Mouse (Mus musculus) macrophage (primary cell): ENCODE data around the gene Ddc. TPM values are rescaled to one million over a fixed set of nuclear protein-coding genes. Genes with fewer than 3 reads are reported as not detected.

ENCODE experiments used
- H3K27ac ChIP-seq: fragments of 350-480 bp; formaldehyde crosslinking; 2 replicates; pipeline ENCODE4 v1.9.0; 2021
- H3K36me3 ChIP-seq: fragments of 350-480 bp; formaldehyde crosslinking; 2 replicates; pipeline ENCODE4 v1.9.0; 2021; ENCODE audit errors: inconsistent target
- H3K4me3 ChIP-seq: fragments of 350-480 bp; formaldehyde crosslinking; 2 replicates; pipeline ENCODE4 v1.9.0; 2021; ENCODE audit errors: inconsistent target
- H3K79me2 ChIP-seq: fragments of 350-480 bp; formaldehyde crosslinking; 2 replicates; pipeline ENCODE4 v1.9.0; 2021; ENCODE audit errors: inconsistent target
- WGBS: methylation state at CpG from one replicate; pipeline ENCODE4 v1.1.7; 2026; ENCODE audit warnings: inconsistent platforms; ENCODE audit not compliant: missing documents; 5-methylcytosine and 5-hydroxymethylcytosine counted together
- polyA plus RNA-seq: library from polyadenylated mRNA; stranded (reverse); fragments of 250-400 nt; gene quantifications from 3 replicates; pipeline ENCODE4 v1.2.4, GENCODE M21; 2018; ENCODE audit warnings: inconsistent platforms

The Ddc gene
- polyA plus RNA-seq, 1 experiment from 2014 or later = not detected

GRCm38 (mm10) chr11:11930527-11930926, 32.6 kb upstream of the Ddc start:
- H3K27ac ChIP-seq = no peak overlapping the region
- WGBS = 78% methylated on average over 10 of the region's 11 CpGs
- no peak overlapping the region for H3K4me3 ChIP-seq
- no peaks in the 10 kb centered on the region for H3K79me2 ChIP-seq
- H3K36me3 ChIP-seq = no peaks in the 10 kb centered on the region

GRCm38 (mm10) chr11:11929059-11929458, 31.1 kb upstream of the Ddc start:
- H3K4me3 ChIP-seq = no peak overlapping the region
- H3K27ac ChIP-seq = no peak overlapping the region
- H3K36me3 ChIP-seq = no peaks in the 10 kb centered on the region
- no peaks in the 10 kb centered on the region for H3K79me2 ChIP-seq
- 92% methylated on average over 3 of the region's 3 CpGs for WGBS

- H3K79me2 ChIP-seq = no peaks in the 10 kb centered on the region
- 93% methylated on average over 2 of the region's 2 CpGs for WGBS
- H3K36me3 ChIP-seq = no peaks in the 10 kb centered on the region
- no peak overlapping the region for H3K27ac ChIP-seq
- H3K4me3 ChIP-seq = no peak overlapping the region
Observed at GRCm38 (mm10) chr11:11928586-11928985, 30.6 kb upstream of the Ddc start.

- 72% methylated on average over 3 of the region's 3 CpGs for WGBS
- H3K4me3 ChIP-seq = no peak overlapping the region
- H3K27ac ChIP-seq = no peak overlapping the region
- no peaks in the 10 kb centered on the region for H3K79me2 ChIP-seq
- no peaks in the 10 kb centered on the region for H3K36me3 ChIP-seq
Observed at GRCm38 (mm10) chr11:11923900-11924299, 26.0 kb upstream of the Ddc start.

- Histone ChIP-seq H3K27ac (no peak overlapping the region), H3K79me2 (no peaks in the 10 kb centered on the region), H3K36me3 (no peaks in the 10 kb centered on the region), H3K4me3 (no peak overlapping the region)
- 84% methylated on average over 3 of the region's 3 CpGs for WGBS
Observed at GRCm38 (mm10) chr11:11923345-11923744, 25.4 kb upstream of the Ddc start.

- H3K27ac ChIP-seq = no peak overlapping the region
- H3K4me3 ChIP-seq = no peak overlapping the region
- no peaks in the 10 kb centered on the region for H3K36me3 ChIP-seq
- 97% methylated on average over 2 of the region's 2 CpGs for WGBS
- no peaks in the 10 kb centered on the region for H3K79me2 ChIP-seq
Observed at GRCm38 (mm10) chr11:11922106-11922505, 24.2 kb upstream of the Ddc start.

- WGBS = 69% methylated on average over 6 of the region's 7 CpGs
- H3K79me2 ChIP-seq = no peaks in the 10 kb centered on the region
Observed at GRCm38 (mm10) chr11:11907703-11908413, 9.9 kb upstream of the Ddc start.

GRCm38 (mm10) chr11:11905518-11905917, 7.6 kb upstream of the Ddc start:
- no peak overlapping the region for H3K27ac ChIP-seq
- H3K36me3 ChIP-seq = no peaks in the 10 kb centered on the region
- no peaks in the 10 kb centered on the region for H3K79me2 ChIP-seq
- H3K4me3 ChIP-seq = no peak overlapping the region

More at GRCm38 (mm10) chr11:11907703-11908413, 9.9 kb upstream of the Ddc start:
- H3K4me3 ChIP-seq = no peak overlapping the region
- no peaks in the 10 kb centered on the region for H3K36me3 ChIP-seq
- no peak overlapping the region for H3K27ac ChIP-seq

GRCm38 (mm10) chr11:11904995-11905394, 7.1 kb upstream of the Ddc start:
- H3K79me2 ChIP-seq = no peaks in the 10 kb centered on the region
- H3K27ac ChIP-seq = no peak overlapping the region
- no peaks in the 10 kb centered on the region for H3K36me3 ChIP-seq
- WGBS = 89% methylated on average over 5 of the region's 5 CpGs
- H3K4me3 ChIP-seq = no peak overlapping the region

GRCm38 (mm10) chr11:11901509-11901908, 3.6 kb upstream of the Ddc start:
- Histone ChIP-seq H3K27ac (no peak overlapping the region), H3K36me3 (no peaks in the 10 kb centered on the region), H3K4me3 (no peak overlapping the region), H3K79me2 (no peaks in the 10 kb centered on the region)
- 81% methylated on average over 5 of the region's 5 CpGs for WGBS

- H3K4me3 ChIP-seq = no peak overlapping the region
- H3K79me2 ChIP-seq = no peaks in the 10 kb centered on the region
- H3K36me3 ChIP-seq = no peaks in the 10 kb centered on the region
- 93% methylated on average over 3 of the region's 3 CpGs for WGBS
- H3K27ac ChIP-seq = no peak overlapping the region
Observed at GRCm38 (mm10) chr11:11898496-11898895, 552 bp upstream of the Ddc start.

GRCm38 (mm10) chr11:11895479-11895878, 2.5 kb downstream of the Ddc start:
- H3K36me3 ChIP-seq = no peaks in the 10 kb centered on the region
- WGBS = 37% methylated on average over 2 of the region's 2 CpGs
- no peak overlapping the region for H3K27ac ChIP-seq
- H3K79me2 ChIP-seq = no peaks in the 10 kb centered on the region
- no peak overlapping the region for H3K4me3 ChIP-seq

GRCm38 (mm10) chr11:11893769-11894168, 4.2 kb downstream of the Ddc start:
- H3K36me3 ChIP-seq = no peaks in the 10 kb centered on the region
- no peaks in the 10 kb centered on the region for H3K79me2 ChIP-seq
- H3K4me3 ChIP-seq = no peak overlapping the region
- WGBS = 94% methylated on average over 1 of the region's 1 CpGs
- H3K27ac ChIP-seq = no peak overlapping the region

- H3K27ac ChIP-seq = no peak overlapping the region
- WGBS = 91% methylated on average over 10 of the region's 10 CpGs
- no peak overlapping the region for H3K4me3 ChIP-seq
- no peaks in the 10 kb centered on the region for H3K79me2 ChIP-seq
- H3K36me3 ChIP-seq = no peaks in the 10 kb centered on the region
Observed at GRCm38 (mm10) chr11:11892993-11893602, 4.8 kb downstream of the Ddc start.

GRCm38 (mm10) chr11:11891832-11892231, 6.1 kb downstream of the Ddc start:
- no peak overlapping the region for H3K27ac ChIP-seq
- no peak overlapping the region for H3K4me3 ChIP-seq
- no peaks in the 10 kb centered on the region for H3K79me2 ChIP-seq
- no peaks in the 10 kb centered on the region for H3K36me3 ChIP-seq
